ENCODE assay signal across 31 mouse cellular contexts in the genomic region with DNA sequence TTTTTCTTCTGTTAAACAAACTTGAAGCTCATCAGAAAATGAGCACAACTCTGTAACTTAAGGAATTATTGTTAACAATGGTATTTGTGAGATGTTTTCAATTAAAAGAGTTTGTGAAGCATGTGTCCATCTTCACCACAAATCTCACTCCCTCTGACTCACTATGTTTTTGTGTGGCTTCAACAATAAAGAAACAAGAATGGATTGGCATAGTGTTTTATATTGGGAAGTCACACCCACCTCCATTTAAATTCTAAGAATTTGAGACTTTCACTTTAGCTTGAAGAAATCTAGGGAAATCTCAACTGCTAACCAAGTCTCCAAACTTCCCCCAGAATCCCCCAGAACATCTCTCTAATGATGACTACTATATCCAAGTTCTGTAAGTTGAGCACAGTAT.
"Had no signal": no experiment of that assay in that cellular context is flagged by ENCODE, and none has a peak within 500 bp of the region (broad histone marks: within the 10 kb centered on the region; RNA-seq: fewer than 3 reads in every experiment).

No protein-coding gene starts in this region.

- H3K9ac ChIP-seq: limb, embryonic 12.5 days; limb, embryonic 13.5 days; limb, embryonic 15.5 days; liver, embryonic 12.5 days; liver, embryonic 13.5 days; liver, embryonic 14.5 days; liver, embryonic 15.5 days; liver, postnatal 0 days; lung, embryonic 14.5 days; lung, embryonic 15.5 days; midbrain, embryonic 12.5 days; midbrain, embryonic 13.5 days; midbrain, embryonic 15.5 days; neural tube, embryonic 12.5 days had no signal

- H3K4me3 ChIP-seq: left cerebral cortex, adult 2 months; limb, embryonic 10.5 days; limb, embryonic 12.5 days; limb, embryonic 13.5 days; limb, embryonic 15.5 days; liver, embryonic 12.5 days; liver, embryonic 13.5 days; liver, embryonic 15.5 days; lung, embryonic 15.5 days; megakaryocyte, embryonic 14.5 days; midbrain, embryonic 12.5 days; midbrain, embryonic 13.5 days; midbrain, embryonic 15.5 days; myocyte; neural tube, embryonic 12.5 days had no signal

- DNase-seq: left cerebral cortex, postnatal 4 days; liver; liver, embryonic 13.5 days; liver, postnatal 0 days; lung, adult 18-20 months; lung, adult 2 months; lung, embryonic 14.5 days; lung, postnatal 10 days; lung, postnatal 14 days; lung, postnatal 36 days; lung, postnatal 4 days; midbrain, embryonic 14.5 days had no signal

- H3K9me3 ChIP-seq: limb, embryonic 10.5 days; limb, embryonic 12.5 days; limb, embryonic 13.5 days; limb, embryonic 15.5 days; liver, embryonic 12.5 days; liver, embryonic 13.5 days; liver, embryonic 15.5 days; lung, embryonic 15.5 days; megakaryocyte, embryonic 14.5 days; midbrain, embryonic 12.5 days; midbrain, embryonic 13.5 days; midbrain, embryonic 15.5 days; neural tube, embryonic 12.5 days had no signal

- H3K4me2 ChIP-seq: limb, embryonic 12.5 days; limb, embryonic 13.5 days; limb, embryonic 15.5 days; liver, embryonic 11.5 days; liver, embryonic 12.5 days; liver, embryonic 13.5 days; liver, embryonic 15.5 days; lung, embryonic 14.5 days; lung, embryonic 15.5 days; midbrain, embryonic 12.5 days; midbrain, embryonic 13.5 days; midbrain, embryonic 15.5 days; neural tube, embryonic 12.5 days had no signal

- ATAC-seq: liver, embryonic 12.5 days; liver, postnatal 0 days; lung, postnatal 0 days; midbrain, embryonic 13.5 days; midbrain, embryonic 15.5 days; midbrain, embryonic 16.5 days had no signal

- H3K36me3 ChIP-seq: limb, embryonic 10.5 days; limb, embryonic 12.5 days; limb, embryonic 13.5 days; limb, embryonic 15.5 days; liver, embryonic 12.5 days; liver, embryonic 13.5 days; liver, embryonic 15.5 days; lung, embryonic 15.5 days; midbrain, embryonic 12.5 days; midbrain, embryonic 13.5 days; midbrain, embryonic 15.5 days; neural tube, embryonic 12.5 days had no signal

- H3K27me3 ChIP-seq: limb, embryonic 12.5 days; limb, embryonic 13.5 days; limb, embryonic 15.5 days; liver, embryonic 12.5 days; liver, embryonic 13.5 days; liver, embryonic 15.5 days; lung, embryonic 15.5 days; megakaryocyte, embryonic 14.5 days; midbrain, embryonic 12.5 days; midbrain, embryonic 13.5 days; midbrain, embryonic 15.5 days; neural tube, embryonic 12.5 days had no signal

- H3K27ac ChIP-seq: left cerebral cortex, adult 2 months; limb, embryonic 10.5 days; limb, embryonic 12.5 days; limb, embryonic 13.5 days; limb, embryonic 15.5 days; liver, embryonic 12.5 days; liver, embryonic 13.5 days; liver, embryonic 14.5 days; liver, embryonic 15.5 days; lung, embryonic 15.5 days; macrophage; midbrain, embryonic 12.5 days; midbrain, embryonic 13.5 days; midbrain, embryonic 15.5 days; neural tube, embryonic 12.5 days had no signal

- H3K4me1 ChIP-seq: limb, embryonic 10.5 days; limb, embryonic 12.5 days; limb, embryonic 13.5 days; limb, embryonic 15.5 days; liver, embryonic 12.5 days; liver, embryonic 13.5 days; liver, embryonic 15.5 days; lung, embryonic 15.5 days; megakaryocyte, embryonic 14.5 days; midbrain, embryonic 12.5 days; midbrain, embryonic 13.5 days; midbrain, embryonic 15.5 days; neural tube, embryonic 12.5 days had no signal
